Mouse (Mus musculus): ENCODE results near the gene Adap1.
"Not testable (repeated sequence)": the region's sequence is repeated elsewhere in the genome, so short reads cannot be mapped to it uniquely, and the experiment has no call there.

The Adap1 gene

GRCm38 (mm10) chr5:139349713-139350112 is 24.3 kb upstream of the Adap1 start:
- DNase-seq: no peak

GRCm38 (mm10) chr5:139347225-139347624 is 21.8 kb upstream of the Adap1 start:
- DNase-seq: no peak

DNA sequence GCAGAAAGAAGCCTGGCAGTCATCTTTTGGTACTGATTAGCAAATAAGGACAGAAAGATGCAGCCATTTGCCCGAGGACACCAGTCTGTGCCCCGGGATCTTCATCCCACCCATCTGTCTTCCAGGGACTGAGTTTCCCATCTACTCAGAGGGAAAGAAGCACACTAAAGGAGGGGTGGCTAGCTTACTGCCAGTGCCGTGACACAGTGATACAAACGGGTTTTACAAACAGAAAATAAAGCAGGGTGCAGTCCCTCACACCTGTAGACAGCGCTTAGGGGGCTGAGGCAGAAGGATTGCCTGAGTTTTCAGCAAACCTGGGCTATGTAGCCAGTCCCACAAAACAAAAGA is 19.9 kb upstream of the Adap1 start:
- no peak for DNase-seq

- peak; percentile 92 for DNase-seq
Observed at GRCm38 (mm10) chr5:139344687-139345363, 19.4 kb upstream of the Adap1 start.

DNA sequence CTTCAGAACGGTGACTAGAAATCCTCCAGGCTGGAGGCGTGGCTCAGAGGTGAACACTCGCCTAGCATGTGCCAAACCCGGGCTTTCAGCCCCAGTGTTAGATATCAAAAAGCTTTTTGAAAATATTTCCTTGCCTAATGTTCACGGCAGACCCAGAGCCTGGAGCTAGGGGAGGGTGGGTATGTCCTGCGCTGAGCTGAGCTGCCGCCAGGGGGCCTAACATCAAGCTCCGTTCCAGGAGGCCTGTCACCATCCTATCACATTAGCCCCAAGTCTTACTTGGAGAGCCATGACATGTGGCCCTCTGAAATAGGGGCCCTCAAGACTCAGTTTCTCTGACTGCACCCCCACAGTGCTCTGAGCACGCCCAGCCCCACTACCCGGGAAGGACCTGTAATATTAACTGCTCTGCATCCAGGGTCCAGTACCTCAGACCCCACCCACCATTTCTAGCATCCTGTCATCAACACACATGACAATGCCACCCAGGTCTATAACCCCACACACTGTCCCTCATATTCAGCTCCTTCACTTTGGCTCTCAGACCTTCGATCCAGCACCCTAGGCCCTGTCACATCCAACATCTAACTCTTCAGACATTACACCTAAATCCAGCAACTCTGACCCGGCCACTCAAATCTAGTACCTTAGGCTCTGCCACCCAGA is 18.7 kb upstream of the Adap1 start:
- DNase-seq: peak; percentile 83

DNA sequence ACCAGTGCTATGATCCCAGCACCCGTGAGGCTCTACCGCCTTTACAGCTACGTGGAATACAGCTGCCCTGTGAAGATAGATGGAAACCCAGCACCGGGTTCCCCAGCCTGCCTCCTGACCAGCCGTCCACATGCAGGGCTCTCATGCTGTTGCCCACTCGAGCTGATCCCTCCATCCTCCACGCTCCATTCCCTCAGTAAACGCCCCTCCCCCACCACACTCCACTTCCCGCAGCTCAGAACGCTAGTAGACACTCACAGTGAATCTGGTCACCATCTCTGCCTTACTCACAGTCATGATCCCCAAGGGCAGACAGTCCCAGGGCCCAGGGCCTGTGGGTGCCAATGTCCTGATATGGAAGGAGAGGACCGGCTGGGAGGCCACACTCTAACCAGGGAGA is 13.5 kb upstream of the Adap1 start:
- DNase-seq: no peak

- no peak for DNase-seq
Observed at GRCm38 (mm10) chr5:139338403-139338802, 13.0 kb upstream of the Adap1 start.

- no peak for DNase-seq
Observed at GRCm38 (mm10) chr5:139337826-139338370, 12.5 kb upstream of the Adap1 start.

DNA sequence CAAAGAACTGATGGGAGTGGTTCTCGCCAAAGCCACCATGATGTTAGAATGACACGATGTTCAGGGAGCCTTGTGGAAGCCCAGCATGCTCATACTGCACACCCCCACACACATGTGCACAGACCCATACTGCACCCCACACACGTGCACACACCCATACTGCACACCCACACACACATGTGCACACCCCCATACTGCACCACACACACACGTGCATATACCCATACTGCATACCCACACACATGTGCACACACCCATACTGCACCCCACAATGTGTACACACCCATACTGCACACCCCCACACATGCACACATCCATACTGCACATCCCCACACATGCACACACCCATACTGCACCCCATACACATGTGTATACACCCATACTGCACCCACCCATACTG is 10.2 kb upstream of the Adap1 start:
- DNase-seq: no peak

DNA sequence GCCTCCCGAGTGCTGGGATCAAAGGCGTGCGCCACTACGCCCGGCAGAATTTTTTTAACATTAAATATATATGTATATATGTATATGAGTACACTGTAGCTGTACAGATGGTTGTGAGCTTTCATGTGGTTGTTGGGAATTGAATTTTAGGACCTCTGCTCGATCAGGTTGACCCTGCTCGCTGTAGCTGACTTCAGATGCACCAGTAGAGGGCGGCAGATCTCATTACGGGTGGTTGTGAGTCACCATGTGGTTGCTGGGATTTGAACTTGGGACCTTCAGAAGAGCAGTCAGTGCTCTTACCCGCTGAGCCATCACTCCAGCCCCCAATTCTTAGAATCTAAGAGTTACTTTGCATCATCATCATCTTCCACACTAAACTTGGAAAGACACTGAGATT is 9.0 kb upstream of the Adap1 start:
- not testable (repeated sequence) for DNase-seq

GRCm38 (mm10) chr5:139333301-139334013 is 8.0 kb upstream of the Adap1 start:
- DNase-seq: no peak

GRCm38 (mm10) chr5:139332590-139333272 is 7.3 kb upstream of the Adap1 start:
- DNase-seq: no peak

DNA sequence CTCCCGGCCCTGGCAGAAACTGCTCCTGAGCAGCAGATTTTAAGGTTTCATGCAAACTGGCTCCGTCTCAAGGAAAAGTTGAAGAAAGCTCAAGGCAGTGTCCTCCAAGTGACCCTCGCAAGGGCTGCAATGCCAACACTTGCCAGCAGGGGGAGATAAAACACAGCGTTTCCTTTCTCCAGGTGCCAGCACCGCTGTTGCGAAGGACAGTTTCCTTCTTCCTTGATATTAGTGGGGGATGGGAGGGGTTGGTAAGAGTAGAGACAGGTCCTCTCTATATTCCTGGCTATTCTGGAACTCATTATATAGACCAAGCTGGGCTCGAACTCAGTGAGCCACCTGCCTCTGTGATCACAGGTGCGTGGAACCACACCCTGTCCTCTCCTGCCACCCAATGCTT is 6.3 kb upstream of the Adap1 start:
- peak; percentile 78 for DNase-seq

GRCm38 (mm10) chr5:139330766-139331165 is 5.3 kb upstream of the Adap1 start:
- no peak for DNase-seq

DNA sequence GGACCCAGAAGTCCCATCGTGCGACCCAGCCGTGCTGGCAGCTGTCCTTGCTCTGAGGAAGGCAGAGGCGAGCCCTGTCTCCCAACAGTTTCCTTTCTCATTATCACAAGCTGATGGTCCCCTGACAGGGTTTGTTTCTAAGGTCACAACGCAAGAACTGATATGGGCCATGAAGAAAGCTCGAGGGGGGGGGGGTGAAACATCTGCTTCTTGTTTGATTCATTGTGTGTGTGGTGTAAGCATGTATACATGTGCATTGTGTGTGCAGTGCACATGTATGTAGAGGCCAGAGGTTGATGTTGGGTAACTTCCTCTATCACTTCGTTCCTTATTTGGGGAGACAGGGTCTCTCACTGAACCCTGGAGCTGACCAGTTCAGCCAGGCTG is 2.2 kb upstream of the Adap1 start:
- DNase-seq: no peak

DNA sequence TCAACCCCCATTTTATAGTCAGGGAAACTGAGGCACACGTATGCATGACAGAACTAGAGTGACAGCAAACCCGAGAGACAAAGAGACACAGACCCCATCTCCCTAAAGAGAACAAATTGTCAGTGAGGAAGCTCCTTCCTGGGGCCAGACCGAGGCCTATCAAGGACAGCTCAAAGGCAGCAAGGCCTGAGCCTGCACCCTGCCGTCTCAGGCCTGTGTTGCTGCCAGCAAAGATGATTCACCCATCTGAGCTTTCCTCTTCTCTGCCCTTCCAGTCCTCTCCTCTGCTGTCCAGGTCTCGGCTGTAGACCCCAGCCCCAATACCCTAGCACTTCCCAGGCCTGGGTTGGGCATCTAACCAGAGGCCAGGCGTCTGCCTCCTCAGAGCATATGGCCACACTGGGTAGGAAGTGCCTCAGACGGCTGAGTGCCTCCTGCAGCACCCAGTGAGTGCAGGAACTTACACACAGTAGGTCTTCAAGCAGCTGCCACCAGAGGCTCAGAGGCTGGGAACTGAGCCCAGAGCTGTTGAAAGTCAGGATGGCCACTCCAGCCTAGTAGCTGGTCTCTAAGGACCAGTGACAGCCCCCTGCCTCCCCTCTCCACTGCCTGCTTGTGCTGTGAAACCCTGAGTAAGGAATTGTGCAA is 1.7 kb upstream of the Adap1 start:
- no peak for DNase-seq

- DNase-seq: no peak
Observed at GRCm38 (mm10) chr5:139326111-139326696, 782 bp upstream of the Adap1 start.

- peak; percentile 58 for DNase-seq
Observed at GRCm38 (mm10) chr5:139324691-139325394, 579 bp downstream of the Adap1 start.

GRCm38 (mm10) chr5:139324045-139324491 is 1.4 kb downstream of the Adap1 start:
- peak; percentile 47 for DNase-seq

- DNase-seq: no peak
Observed at GRCm38 (mm10) chr5:139323260-139323924, 2.0 kb downstream of the Adap1 start.

DNA sequence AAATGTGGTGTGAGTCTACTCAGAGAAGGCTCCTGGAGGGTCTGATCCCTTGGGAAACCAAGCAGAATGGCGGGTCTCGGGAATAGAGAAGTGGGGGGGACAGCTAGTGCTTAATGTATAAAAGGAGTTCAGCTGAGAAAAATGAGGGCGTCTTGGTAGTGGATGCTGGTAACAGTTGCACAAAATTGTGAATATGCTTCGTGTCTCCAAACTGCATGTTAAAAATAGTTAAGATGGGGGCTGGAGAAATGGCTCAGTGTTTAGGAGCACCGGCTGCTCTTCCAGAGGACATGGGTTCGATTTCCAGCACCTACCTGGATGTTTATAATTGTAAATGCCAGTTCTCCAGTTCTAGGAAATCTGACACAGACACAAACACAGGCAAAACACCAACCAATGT is 4.1 kb downstream of the Adap1 start:
- no peak for DNase-seq
